Mouse (Mus musculus) cortical plate, adult 2 months (tissue): ENCODE measurements around the gene Ddx20. TPM values are rescaled to one million over a fixed set of nuclear protein-coding genes. Genes with fewer than 3 reads are reported as not detected.
A peak's percentile ranks its signal among the peaks of the same experiment; 100 is the strongest.

Experiments
- H3K27ac ChIP-seq: fragments of 200-500 bp; 2 replicates; pipeline ENCODE4 v1.5.1; 2012; ENCODE audit warnings: low read length, control low read depth, inconsistent platforms; ENCODE audit not compliant: insufficient read depth
- H3K4me1 ChIP-seq: fragments of 200-500 bp; 2 replicates; pipeline ENCODE4 v1.6.1; 2011; ENCODE audit warnings: low read length; ENCODE audit not compliant: control insufficient read depth, insufficient read depth
- H3K4me3 ChIP-seq: fragments of 200-500 bp; 2 replicates; pipeline ENCODE4 v1.5.1; 2011; ENCODE audit warnings: mild to moderate bottlenecking, low read length, control low read depth; ENCODE audit not compliant: insufficient read depth
- CTCF ChIP-seq: fragments of 200-500 bp; IDR thresholded peaks from 2 replicates; pipeline ENCODE4 v1.5.1; 2011; ENCODE audit warnings: mild to moderate bottlenecking, control low read depth, low read length; ENCODE audit not compliant: insufficient read depth; ENCODE audit errors: extremely low read depth
- POLR2A ChIP-seq: fragments of 200-500 bp; IDR thresholded peaks from 2 replicates; pipeline ENCODE4 v1.6.1; 2011; ENCODE audit warnings: mild to moderate bottlenecking, low read length, control low read depth; ENCODE audit not compliant: insufficient read depth; ENCODE audit errors: extremely low read depth
- polyA plus RNA-seq: library from polyadenylated mRNA; depleted of rRNA; stranded (reverse); fragments of >200 nt; gene quantifications from 2 replicates; pipeline ENCODE4 v1.2.3, GENCODE M21; 2012

Ddx20 gene
- polyA plus RNA-seq, 1 experiment: 9.1 TPM

- Histone ChIP-seq H3K4me1 (peaks cover 20% of the 10 kb centered on the region), H3K27ac (no peak overlapping the region), H3K4me3 (no peak overlapping the region)
- TF ChIP-seq POLR2A: no peak
- no peak for TF ChIP-seq CTCF
Measured at GRCm38 (mm10) chr3:105698311-105698710, 10.9 kb upstream of the Ddx20 start.

DNA sequence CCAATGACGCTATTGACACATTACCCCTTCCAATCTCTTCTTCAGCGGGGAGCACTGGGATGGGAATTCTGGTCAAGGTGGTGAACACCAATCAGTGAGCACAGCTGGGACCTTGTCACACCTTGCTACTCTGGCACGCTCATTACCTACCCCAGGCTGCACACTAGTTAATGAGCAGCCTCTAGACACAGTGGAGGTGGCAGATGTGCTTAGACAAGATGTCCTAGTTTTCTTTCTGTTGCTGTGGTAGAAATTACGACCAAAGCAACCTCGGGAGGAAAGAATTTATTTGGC is 9.7 kb upstream of the Ddx20 start:
- TF ChIP-seq CTCF (no peak), POLR2A (no peak)
- no peak overlapping the region for H3K4me3 ChIP-seq
- H3K4me1 ChIP-seq: peaks cover 20% of the 10 kb centered on the region
- H3K27ac ChIP-seq: no peak overlapping the region

- Histone ChIP-seq H3K4me1 (peaks cover 20% of the 10 kb centered on the region), H3K4me3 (no peak overlapping the region), H3K27ac (0 out of 2 replicates have a peak overlapping the region, but pooled peaks have one; percentile 15)
- TF ChIP-seq POLR2A: no peak
- no peak for TF ChIP-seq CTCF
Measured at GRCm38 (mm10) chr3:105696387-105697147, 9.2 kb upstream of the Ddx20 start.

GRCm38 (mm10) chr3:105695476-105696386 is 8.4 kb upstream of the Ddx20 start:
- Histone ChIP-seq H3K27ac (peak overlapping the region; percentile 75), H3K4me3 (no peak overlapping the region), H3K4me1 (peaks cover 20% of the 10 kb centered on the region)
- TF ChIP-seq POLR2A (no peak), CTCF (no peak)

DNA sequence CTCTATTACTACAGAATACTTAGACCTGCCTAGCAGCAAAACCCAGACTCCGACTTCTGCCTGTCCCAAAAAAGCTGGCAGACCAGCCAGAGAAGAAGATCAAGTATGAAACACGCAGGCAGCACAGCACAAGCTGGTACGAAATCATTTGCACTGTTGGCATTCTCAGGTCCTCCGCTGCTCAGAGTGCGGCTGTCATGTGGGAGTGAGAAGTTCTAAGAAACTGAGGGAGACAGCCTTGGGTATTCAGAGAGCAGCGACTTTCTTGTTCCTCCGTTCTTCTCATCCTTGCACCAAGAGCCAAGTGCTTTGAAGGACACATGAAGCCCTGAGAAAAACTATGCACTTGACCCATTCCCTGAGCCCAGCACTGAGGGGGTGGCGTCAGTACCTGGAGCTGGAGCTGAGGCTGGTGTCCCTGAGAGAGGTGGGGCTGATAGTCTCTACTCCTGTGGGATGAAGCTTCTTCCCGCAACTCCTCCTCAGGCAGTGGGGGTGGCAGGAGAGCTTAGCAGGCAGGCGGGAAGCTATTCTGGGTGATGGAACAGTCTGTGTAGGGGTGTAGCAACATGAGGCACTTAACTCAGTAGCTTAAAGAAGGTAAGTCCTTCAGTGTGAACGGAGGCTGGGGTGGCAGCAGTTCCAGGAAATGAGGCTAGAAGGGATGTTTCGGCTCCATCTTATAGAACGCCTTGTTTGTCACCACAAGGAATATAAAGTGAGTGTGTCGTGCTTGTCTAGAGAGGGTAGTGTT is 6.1 kb upstream of the Ddx20 start:
- Histone ChIP-seq H3K27ac (peak overlapping the region; percentile 86), H3K4me3 (no peak overlapping the region), H3K4me1 (peaks cover 20% of the 10 kb centered on the region)
- TF ChIP-seq POLR2A (no peak), CTCF (no peak)

- Histone ChIP-seq H3K4me1 (peaks cover 2% of the 10 kb centered on the region; the same call in 1 of the 2 replicates), H3K27ac (no peak overlapping the region), H3K4me3 (no peak overlapping the region)
- TF ChIP-seq POLR2A: no peak
- no peak for TF ChIP-seq CTCF
Measured at GRCm38 (mm10) chr3:105688536-105688935, 1.2 kb upstream of the Ddx20 start.

- no peak for TF ChIP-seq CTCF
- no peak for TF ChIP-seq POLR2A
- Histone ChIP-seq H3K4me1 (peaks cover 2% of the 10 kb centered on the region; the same call in 1 of the 2 replicates), H3K4me3 (peak overlapping the region; percentile 44), H3K27ac (no peak overlapping the region)
Measured at GRCm38 (mm10) chr3:105686394-105687323, 715 bp downstream of the Ddx20 start.

- TF ChIP-seq CTCF: no peak
- TF ChIP-seq POLR2A: no peak
- Histone ChIP-seq H3K4me3 (no peak overlapping the region), H3K27ac (no peak overlapping the region)
Measured at GRCm38 (mm10) chr3:105680346-105680745, 7.0 kb downstream of the Ddx20 start.

GRCm38 (mm10) chr3:105675932-105676331 is 11.4 kb downstream of the Ddx20 start:
- Histone ChIP-seq H3K27ac (no peak overlapping the region), H3K4me1 (peaks cover 5% of the 10 kb centered on the region; the same call in 1 of the 2 replicates), H3K4me3 (no peak overlapping the region)
- no peak for TF ChIP-seq POLR2A
- no peak for TF ChIP-seq CTCF

More at GRCm38 (mm10) chr3:105680346-105680745, 7.0 kb downstream of the Ddx20 start:
- no peaks in the 10 kb centered on the region for H3K4me1 ChIP-seq
